Mouse (Mus musculus) thymus, postnatal 36 days (tissue): ENCODE measurements at regions not wholly inside any gene's neighbourhood (a gene's known extent, or its start where the extent isn't known, plus 50 kb on each side); places are given as distances from the start of the nearest gene placed in this dataset.

ENCODE experiments used
- DNase-seq, 2 experiments: peaks; one replicate each; pipeline ENCODE4 v3.0.0; 2022; ENCODE audit warnings: mixed read lengths in 2 of 2

DNA sequence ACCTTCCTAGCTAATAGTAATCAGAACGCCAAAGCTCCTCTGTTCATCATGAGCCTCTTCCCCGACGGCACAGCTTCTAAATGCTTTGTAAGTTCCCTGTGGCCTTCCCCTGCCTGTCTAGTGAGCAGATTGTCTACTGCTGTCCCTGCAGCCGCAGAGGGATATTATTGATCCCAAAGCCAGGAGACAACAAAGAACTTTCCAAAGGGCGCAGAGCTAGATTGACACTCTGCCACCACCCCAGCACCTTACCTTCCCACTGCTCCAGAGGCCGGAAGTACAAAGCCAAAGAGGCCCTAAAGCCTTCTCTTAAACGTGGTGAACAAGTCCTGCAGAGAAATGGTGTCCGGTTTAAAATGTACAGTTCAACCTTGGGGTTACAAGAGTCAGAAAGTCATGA is 1310.3 kb upstream of the A1bg start:
- no peak for DNase-seq

DNA sequence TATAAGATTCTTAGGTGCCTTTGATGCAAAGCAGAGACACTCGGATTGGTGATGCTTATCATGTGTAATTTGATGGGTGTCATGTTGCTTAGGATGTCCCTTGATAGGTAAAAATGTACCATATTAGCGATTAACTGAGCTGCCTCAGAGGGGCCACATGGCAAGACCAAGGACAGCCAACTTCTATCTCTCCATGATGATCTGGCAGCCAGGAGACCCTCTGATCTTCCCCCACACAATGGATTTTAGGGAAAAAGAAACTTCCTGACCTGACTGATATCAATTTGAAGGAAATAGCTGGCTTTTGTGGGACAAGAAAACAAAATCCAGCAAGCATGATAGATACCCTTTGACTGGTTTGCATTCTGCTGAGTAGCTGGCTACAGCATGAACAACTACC is 1308.9 kb upstream of the A1bg start:
- no peak for DNase-seq

DNA sequence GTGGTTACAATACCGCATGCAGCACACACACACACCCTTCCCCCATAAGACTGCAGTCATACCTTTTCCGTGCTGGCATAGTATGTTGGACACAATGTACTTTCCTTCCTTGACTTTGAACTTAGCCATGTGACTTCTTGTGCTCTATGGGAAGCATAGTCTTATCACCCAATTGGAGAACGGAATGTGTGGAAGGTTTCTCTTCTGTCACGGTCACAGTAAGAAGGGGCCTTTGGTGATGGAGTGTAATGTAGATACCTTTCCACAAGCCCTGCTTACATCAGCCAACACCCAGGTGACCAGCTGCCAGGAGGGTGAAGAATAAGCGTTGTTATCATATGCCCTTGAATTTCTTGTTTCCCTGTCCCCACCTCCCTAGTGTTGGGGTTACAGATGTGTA is 1308.0 kb upstream of the A1bg start:
- DNase-seq: no peak

DNA sequence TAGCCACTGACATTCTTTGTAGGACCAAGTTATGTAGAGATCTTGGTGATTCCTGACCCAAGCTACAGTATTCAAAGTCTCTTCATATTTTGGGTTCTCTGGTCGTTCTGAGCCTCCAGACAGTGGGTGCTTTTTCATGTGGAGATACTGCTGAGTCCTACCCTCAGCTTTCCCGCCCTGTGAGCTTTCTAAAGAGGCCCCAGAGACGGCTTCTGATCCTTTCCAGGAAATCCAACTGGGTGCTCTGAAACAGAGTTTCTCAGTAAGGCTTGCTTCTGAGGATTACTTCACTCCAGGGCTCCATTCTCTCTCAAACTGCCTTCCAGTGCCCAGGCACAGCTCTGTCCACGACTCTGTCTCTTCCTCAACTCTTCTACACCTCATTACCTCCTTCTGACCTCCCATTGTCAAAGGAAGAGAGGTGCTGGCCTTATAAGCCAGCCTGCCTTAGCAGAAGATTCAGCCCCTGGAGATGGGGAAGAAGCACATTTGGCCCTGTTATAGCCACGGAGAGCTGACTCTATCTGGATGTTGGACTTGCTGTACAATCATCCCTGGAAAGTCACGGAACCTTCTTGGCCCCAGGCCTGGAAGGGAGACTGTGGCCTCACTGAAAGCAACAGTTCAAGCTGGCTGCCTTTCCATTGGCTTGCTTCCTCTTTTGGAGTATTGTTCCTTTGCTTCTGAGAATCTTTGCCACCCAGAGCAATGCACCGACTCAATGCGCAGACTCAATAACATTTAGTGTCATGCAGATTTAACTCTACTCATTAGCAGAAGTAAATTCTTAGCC is 1306.9 kb upstream of the A1bg start:
- no peak for DNase-seq

DNA sequence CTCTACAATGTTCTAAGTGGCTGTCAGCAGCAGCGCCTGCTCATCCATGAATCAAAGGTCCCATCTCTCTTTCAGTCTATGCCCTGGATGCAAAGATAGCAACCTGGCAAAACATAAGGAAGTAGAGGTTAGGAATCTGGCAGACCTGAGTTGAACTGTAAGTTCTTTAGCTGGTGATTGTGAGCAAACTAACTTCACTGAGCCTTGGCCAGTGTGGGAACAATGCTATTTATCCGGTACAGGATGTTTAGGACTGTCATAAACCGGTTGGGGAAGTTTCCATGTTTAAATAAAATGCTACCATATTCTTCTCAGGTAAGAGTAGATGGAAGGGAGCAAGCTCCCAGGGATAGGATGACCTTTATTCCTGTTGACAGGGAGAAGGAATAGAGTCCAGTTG is 1306.2 kb upstream of the A1bg start:
- no peak for DNase-seq

DNA sequence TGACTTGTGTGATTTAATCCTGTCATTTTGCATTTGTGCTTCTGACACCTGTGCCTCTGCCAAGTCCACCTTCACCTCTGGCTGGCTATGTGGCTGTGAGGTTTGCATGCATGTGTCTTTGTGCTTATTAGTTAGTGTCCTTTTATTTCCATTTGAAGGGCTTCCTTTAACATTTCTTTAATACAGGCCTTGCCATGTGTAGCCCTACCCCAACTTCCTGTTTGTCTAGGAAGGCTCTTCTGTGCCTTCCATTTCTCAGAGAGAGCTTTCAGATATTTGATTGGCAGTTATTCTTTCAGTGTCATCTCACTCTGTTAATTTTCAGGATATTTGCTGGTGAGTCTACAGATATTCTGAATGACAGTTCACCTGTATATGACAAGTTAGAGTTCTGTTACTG is 1302.0 kb upstream of the A1bg start:
- DNase-seq: no peak

DNA sequence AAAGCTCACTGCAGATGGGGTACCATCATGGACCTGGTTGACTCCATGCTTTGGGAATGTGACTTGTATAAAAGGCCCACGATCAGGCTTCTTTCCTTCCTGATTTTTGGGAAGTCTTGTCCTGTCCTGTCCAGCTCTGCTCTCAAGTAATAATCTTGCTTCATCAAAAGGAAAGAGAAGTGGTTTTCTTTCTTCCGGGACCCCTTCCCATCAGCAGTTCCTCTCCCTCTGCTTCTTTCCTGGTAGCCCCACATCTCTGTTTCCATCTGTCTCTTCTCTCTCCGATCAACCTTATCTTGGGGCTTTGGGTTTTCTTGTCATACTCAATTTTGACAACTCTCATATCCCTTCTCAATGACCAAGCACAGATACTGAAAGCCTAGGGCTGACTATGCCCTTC is 1301.4 kb upstream of the A1bg start:
- DNase-seq: no peak

DNA sequence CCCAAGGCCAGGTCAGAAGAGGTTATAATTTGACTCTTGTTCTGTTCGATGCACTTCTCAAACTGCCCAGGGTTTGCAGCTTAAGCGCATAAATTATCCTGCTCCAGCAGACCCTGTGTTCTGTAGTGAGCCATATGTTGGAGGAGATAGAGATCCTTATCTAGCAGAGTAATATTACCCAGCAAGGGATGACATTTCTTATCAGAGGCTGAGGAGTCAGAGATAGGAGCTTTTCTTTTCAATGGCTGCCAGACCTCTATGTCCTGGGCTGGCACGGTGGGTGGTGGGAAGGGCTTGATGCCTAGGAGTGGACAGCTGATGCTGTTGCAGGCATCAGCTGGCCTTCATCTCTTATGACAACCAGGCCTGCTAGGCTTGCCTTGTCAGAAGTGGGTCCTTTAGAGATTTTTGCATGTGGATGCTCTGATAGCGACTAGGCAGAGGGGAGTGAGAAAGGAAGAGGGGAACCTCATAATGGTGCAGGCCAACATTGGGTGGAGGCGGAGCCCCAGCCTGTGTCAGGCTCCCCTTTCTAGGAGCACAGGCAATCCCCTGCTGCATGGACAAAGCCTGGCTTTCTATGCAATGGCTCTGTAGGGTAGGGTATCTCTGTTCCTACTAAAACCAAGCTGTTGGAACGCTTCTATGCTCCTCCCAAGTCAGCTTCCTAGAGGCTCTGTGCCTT is 1300.5 kb upstream of the A1bg start:
- DNase-seq: no peak

DNA sequence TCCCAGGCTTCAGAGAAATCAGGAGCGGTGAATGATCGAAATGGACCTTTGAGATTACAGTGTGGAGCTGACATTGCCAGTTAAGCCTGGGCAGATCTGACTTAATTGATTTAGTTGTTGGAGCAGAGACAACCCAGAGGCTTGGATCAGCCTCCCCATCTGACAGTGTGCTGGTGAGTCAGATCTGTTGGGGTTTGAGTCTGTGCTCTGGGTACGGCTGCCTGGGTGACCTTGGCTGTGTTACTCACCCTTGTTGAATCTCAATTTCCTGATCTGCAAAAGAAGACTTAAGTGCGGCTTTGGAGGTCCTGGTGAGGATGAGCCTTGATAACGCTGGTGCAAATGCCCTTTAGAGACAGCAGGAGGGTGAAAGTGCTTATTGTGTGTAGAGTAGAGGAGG is 1299.9 kb upstream of the A1bg start:
- no peak for DNase-seq

DNA sequence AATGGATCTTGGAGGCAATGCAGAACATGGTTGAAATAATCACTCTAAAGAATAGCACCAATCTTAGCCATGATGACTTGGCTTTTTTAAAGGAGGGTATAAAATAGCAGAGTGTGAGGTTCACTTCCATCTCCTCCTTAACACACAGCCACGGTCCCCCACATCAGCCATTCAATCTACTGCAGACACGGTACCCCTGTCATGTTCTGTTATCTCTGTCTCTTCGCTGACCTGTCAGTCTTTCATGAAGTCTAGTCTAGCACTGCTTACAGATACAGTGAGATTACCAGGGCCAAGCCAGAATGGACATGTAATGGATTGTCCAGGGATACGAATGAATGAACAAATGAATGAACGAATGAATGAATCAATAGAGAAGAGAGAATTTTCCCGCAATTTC is 1299.4 kb upstream of the A1bg start:
- DNase-seq: no peak

DNA sequence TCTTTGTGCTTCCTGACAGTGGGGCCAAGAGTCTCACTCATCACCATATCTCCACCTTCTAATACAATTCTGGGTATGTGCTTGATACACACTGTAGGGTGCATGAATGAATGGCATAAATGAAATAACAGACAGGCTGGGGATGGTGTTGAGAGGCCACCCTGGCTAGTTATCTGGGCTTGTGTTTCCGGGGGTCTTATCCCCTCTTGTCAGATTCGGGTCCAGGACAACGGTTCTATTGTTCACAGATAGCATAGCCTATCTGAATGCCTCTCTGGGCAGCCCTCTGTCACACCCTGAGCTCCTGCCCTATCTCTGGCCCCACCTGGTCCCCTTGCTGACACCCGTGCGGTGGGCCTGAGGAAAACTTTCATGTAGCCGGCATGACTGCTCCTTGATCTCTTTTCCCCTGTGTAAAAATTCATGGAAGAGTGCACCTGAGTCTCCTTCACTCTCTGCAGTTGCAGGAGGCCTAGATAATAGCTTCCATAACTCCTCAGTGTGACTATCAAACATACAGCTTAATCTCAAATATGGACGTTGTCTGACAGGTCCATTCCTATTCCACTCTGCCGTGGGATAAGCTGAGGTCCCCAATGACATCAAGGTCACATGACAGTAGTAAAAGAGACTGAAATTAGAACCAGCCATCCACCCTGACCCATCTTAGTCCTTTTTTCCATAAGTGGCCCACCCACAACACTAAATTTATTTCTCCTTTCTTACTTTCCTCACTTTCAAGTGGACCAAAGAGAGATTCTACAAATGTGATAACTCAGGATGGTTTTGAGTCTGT is 1298.4 kb upstream of the A1bg start:
- DNase-seq: no peak

DNA sequence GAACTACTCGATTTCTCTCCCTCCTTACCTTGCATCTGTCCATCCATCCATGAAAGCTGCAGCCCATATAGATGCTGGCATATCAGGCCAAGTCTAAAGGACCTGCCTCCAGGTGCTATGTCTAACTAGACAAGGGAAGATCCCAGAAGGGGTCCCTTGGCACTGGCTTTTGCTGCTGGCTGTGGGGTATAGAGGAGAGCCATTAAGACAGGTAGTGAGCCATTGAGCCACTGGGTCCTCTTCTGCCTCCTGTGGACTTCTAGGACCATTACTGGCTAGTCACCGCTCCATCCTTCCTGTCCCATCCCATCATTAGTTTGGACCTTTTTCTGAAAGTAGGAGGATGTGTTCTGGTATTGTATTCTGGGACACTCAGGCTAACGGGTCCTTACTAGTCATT is 1297.8 kb upstream of the A1bg start:
- DNase-seq: no peak

DNA sequence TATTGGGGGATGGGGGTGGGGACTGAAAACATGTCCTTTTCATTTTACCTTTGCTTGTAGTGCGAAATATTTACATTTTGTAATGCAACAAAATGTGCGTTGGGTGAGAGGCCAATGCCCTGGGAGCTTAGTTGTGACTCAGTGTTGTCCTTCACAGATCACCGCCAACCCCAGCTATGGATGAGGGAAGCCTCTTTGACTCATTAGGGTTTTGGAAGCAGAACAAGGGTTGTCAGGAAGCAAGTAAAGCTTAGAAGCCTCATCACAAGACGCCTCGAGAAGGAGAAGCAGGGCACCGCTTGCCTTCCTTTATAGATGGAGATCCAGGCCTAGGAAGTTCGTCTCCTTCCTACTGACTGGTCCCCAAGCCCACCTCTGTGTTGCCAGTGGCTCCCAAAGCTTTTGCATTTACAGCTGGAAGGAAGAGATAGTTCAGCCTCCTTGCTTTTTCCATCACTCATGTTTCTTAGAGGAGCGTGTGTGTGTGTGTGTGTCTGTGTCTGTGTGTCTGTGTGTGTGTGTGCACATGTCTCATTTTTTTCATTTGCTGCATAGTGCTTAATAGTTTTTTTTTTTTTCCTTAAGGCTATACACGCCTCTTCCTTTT is 1297.2 kb upstream of the A1bg start:
- DNase-seq: no peak

DNA sequence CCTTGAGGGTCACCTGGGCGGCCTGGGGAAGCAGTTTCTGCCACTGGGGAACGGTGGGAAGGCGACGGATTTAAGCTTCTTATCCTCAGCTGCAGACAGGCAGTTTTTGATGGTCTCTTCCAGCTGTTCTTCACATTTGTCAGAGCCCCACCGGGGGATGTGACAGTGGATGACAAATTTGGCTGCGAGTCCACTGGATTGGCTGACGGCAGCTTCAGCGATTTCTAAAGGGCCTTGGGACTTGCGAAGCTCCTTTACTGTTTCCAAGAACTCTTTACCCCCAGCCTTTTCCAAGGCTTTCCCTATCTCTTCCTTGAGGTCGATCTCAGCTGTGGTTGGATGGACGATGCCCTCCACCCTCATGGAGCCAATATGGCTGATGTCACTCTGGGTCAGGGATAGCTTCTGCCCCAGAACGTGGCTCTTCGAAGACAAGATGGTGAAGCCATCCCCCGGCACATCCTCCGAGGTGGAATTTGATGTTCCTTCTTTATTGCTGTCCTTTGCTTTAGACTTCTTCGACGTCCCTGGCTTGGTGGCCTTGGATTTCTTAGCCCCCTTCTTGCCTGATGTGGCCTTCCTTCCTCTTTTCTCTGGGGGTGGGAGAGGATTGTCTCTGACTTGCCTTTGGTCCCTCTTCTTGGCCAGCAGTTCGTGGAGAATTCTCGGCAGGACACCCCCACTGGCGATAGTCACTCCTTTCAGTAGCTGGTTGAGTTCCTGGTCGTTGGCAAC is 1295.7 kb upstream of the A1bg start:
- no peak for DNase-seq

DNA sequence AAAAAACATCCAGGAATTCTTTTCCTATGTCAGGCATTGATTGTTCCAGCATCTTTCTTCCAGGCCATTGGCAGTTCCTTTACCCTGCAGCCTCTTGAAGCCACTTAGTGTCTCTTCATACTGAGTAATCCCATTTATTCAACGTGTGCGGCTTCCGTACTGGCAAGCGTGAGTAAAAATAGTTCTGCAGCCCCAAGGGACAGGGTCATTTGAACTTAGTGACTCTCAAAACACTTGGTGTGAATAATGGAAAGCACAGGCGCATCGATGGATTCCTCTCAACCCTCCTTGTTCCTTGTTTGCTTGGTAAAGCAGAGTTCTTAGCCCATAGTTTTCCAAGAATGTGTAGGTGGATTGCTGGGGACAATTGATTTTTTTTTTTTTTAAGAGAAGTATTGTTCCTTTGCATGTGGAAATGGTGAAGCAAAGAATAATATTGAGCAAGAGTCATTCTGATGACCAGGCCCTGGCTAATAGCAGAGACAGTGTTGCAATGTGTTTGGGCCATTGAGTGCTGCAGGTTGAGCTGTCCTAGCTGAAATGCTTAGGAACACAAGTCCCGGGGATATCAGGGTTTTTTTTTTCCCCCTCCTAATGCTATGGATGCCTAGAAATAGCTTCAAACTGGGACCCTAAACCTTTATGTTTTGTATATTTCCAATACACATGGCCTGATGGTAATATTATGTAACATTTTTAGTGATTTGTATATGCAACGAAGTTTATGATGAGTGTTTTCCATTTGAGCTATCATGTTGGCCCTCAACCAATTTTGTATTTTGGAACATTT is 1294.1 kb upstream of the A1bg start:
- no peak for DNase-seq

DNA sequence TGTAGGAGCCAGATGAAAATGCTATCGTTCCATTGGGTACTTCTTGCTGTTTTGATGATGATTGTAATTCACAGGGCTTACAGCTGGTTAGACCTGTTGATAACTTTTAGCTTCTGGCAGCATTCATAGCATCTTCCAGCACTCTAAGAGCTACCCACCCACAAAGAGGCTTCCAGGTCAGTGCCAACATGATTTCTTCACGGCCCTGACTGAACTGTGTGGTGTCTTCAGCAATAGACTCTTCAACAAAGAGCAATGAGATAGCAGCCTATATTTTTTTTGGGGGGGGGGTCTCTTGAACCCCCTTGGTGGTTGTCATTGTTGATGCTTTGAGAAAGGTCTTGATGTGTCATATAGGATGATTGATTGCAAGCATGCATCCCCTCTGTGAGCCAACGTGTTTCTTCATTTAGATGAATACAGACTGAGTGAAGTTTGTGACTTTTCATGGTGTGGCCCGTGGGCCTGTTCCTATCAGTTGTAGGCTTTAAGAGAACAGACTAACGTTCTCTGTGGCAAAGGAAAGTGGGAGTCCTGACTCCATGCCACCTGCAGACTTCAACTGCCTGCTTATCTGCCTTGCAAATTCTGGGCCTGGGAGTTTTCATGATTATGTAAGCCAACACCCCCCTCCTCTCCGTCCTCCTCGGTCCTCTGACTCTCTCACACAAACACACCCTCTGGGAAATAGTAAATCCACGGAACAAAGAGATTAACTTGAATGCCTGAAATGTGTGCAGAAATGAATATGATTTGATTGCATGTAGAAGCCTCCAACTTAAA is 1293.0 kb upstream of the A1bg start:
- no peak for DNase-seq

DNA sequence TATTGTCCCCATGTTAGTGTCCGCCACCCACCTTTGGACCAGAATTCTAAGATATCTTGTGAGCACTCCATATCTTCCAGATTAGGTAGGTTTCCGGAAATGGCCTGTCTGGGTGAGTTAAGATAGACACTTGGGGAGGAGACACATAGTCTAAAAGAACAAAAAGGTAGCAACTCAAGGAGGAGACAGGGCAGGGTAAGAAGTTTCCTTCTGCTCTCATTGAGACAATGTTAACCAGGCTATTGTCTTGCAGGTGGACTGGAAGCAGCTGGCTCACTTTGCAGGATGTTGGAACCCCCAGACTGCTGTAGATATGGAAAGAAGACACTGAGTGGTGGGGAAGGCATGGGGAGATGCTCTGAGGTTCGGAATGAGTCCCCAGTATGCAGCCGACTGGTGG is 1291.5 kb upstream of the A1bg start:
- DNase-seq: no peak

DNA sequence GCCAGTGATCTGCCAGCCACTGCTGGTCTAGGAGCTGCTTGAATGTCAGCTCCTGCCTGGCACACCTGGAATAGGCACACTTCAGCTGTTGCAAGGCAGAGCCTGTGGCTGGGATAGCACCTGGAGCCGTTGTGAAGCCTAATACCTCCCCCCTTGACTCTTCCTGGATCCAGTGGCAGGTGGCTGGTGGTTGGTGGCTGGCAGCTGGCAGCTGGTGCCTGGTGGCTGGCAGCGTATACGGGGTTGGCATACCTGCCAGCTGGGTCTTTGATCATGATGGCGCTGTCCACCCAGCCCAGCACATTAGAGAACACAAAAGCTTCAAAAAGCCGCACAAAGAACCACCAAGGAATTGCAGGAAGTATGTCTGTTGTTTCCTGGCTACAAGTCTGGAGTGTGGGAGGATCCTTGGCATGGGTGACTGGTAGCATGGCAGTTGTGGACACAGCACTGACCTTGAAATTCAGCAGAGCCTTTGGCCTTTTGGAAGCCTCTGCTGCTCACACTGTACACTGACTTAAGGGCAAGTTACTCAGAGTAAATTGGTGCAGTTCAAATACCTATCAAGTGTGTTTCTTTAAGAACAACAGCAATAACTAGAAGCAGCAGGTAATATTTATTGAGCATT is 1289.6 kb upstream of the A1bg start:
- DNase-seq: peak; percentile 31 to 64

DNA sequence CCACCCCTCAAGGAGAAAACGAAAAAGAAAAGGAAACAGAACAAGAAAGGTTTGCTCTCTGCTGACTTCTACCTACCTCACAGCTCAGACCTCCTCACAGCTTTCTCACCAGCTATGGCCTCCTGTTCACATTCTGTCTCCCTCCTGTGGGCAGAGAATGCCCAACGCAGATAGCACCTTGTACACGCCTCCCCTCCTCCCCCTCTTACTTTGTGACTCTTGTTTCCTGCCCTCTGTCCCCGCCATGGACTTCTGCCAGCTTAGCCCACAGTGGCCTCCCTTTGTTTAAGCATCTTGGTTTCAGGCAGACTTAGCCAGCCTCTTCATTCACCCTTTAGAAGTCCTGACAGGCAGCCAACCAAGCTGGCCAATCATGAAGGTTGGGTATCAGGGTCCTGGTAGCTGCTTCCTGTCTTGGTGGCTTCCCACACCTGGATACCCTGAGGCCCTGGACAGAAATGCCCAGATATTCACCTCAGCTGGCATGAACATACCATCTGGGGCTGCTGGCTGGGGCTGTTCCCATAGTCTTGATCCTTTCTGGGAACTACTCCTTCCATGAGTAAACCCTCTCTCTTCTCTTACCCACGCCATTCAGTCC is 1287.2 kb upstream of the A1bg start:
- DNase-seq: no peak

DNA sequence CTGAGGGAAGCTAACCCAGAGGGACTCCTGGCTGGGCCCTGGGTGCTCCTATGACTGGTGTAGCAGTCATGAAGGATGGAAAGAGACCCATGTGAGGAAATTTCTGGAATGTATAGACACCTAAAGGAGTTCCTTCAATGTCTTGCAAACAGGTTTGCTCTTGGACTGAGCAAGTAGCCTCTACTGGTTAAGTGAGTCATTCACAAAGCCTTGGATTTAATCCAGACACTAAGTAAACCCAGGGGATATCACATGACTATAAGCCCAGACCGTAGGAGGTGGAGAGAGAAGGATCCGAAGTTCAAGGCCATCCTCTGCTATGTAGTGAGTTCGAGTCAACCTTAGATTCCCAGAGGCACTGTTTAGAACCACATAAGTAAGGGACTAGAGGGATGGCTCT is 1286.5 kb upstream of the A1bg start:
- no peak for DNase-seq
